Mouse (Mus musculus): ENCODE measurements around the gene Thop1.
A peak's percentile ranks its signal among the peaks of the same experiment; 100 is the strongest.
"Not testable (repeated sequence)": the region's sequence is repeated elsewhere in the genome, so short reads cannot be mapped to it uniquely, and the experiment has no call there.

The Thop1 gene

DNA sequence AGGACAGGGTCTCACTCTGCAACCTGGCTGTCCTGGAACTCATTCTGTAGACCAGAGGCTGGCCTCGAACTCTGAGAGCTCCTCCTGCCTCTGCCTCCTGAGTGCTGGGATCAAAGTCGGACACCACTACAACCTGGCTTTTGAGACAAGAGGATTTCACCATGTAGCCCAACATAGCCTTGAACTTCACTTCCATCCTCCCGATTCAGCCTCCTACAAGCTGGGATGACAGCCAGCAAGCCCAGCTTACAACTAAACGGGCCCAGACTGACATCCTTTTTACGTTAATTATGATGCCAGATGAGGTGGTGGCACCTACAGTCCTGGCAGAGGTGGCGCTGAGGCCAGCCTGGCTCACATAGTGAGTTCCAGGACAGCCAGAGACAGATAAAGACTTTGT, 10.9 kb upstream of the Thop1 start:
- DNase-seq: no peak

DNA sequence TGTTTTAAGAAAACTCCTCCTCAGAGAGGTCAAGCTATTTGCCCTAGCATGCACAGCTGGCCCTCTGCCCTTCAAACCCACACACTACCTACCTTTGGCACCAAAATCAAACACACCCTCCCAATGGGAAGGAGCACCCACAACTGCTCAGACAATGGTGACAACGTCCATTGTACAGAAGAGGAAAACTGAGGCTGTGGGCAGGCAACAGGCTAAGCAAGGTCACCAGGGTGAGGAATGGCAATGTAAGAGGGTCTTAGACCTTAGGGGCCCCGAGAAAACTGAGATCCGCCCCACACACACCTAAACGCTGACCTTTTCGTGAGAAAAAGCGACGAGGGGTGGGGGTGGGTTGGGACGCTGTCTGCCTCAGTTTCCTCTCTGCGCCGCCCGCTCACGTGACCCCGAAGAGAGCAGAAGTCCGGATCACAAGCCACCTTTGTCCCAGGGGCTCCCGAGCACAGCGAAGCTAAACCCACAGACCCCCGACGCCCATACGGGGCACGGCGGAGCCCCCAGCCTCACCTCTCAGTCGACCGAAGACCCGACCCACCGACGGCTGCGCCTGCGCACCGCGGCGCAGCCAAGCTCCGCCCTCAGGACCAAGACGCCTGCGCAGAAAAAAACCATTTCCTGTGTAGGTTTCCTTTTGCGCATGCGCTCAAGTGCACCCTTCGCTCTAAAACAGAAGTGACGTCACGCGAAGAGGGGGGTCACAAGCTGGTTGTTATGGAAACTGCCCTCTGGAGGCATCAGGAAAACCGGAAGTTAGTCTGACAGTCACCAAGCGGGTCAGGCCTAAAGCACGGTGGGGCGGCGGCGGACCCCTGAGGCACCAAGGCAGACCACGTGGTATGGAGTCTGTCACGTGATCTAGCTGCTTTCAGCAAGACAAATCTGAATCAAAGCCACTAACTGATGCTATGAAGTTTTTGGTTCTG, 10.0 kb upstream of the Thop1 start, which contains the start of gene Sgta:
Gene Sgta (minus strand): TSS at position 579 of the 941 bp plus-strand sequence.
- DNase-seq: peak; percentile 100

DNA sequence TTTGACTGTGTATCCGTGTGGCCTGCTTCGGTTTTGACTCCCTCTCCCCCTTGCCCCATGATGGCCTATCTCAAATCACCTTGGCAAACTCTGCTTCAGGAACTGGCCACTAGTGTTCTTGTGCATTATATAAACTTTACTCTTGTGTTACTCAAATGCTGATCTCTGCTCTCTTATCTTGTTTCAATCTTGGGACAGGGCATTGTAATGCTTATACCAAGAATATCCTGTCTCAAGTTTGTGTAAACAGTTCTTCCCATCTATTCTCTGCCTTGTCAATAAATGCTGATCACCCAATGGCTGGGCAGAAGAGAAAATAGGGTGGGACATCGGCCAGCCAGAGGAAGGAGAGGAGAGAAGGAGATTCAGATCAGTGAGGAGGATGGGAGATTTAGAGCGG, 7.1 kb upstream of the Thop1 start:
- DNase-seq: no peak

DNA sequence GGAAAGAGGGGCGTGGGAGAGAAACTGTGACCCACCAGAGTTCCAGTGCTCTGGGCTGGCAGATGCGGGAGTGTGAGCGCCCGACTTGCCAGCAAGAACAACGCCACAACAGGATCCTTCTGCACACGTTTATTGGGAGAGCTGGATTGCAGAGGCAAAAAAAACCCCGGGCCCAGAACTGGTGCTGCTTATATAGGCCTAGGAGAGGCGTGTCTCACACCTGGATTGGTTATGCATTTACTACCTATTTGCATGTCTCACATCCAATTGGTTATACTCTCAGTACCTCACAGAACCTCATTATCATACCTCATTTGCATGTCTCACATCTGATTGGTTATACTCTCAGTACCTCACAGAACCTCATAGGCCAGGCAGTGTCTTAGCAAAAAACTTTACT, 5.3 kb upstream of the Thop1 start:
- not testable (repeated sequence) for DNase-seq

DNA sequence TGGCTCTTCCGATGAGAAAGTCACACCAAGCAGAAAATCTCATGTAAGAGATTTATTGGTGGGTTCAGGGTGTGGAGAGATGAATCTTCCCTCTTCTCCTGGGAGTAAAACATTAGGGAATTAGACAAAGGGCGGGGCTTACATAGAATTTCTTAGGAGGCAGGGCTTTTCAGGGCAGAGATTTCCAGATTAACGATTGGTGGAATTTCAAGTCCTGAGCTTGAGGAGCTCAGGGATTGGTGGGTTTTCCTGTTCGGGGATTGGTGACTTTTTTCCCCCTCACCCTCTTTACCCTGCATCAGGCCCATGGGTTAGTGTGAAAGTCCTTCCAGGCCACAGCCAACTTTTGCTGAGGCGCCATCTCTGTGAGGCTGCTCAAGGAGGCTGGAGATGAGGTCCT, 1.1 kb upstream of the Thop1 start:
- DNase-seq: no peak

DNA sequence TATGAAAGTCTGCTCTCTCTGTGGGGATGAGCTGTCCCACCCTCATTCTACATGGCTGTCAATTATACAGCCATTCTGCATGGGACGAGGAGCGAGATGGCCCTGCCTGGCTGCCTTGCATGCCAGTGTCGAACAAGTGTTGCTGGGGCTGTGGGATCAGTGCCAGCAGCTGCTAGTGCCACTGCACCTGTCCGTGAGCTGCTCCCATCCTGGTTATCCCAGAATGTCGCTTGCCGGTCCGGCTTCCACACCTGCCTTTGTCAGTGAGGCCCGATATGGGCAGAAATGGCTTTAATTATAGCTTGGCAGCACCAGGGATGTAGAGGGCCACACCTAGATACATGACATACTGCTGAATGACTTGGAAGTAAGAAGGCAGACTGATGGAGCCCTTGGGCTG, 2.5 kb downstream of the Thop1 start:
- DNase-seq: no peak

DNA sequence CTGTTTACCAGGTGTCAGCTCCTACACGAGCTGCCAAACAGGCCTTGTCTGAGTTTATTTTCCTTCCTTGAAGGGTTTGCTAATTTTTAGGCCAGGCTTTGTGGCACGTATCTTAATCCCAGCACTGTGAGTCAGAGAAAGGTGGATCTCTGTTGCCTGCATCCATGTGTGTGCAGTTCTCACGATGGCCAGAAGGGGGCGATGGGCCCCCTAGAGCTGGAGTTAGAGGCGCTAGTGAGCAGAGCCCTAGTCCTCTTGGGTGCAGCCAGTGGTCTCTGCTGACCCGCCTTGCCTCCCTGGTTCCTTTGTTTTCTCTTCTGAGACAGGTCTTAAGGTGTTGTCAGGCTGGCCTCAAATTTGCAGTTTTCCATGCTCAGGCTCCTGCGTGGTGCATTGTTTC, 3.6 kb downstream of the Thop1 start:
- no peak for DNase-seq

DNA sequence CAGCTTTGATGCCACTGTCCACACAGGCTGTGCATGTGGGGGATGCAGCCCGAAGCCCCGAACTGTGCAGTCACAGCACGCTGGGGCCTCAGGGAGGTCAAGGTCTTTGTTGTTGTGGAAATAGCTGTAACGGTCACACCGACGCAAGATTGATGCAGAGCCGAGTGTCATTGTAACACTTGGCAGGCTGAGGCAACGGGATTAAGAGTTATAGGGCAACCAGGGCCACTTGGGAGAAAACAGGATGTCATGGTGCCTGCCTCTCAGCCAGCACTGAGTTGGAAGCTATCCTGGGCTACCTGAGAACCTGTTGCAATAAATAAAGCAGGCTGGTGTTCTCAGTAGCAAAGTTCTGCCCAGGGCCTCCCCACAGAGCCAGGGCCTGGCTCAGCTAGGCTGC, 5.9 kb downstream of the Thop1 start:
- DNase-seq: no peak

DNA sequence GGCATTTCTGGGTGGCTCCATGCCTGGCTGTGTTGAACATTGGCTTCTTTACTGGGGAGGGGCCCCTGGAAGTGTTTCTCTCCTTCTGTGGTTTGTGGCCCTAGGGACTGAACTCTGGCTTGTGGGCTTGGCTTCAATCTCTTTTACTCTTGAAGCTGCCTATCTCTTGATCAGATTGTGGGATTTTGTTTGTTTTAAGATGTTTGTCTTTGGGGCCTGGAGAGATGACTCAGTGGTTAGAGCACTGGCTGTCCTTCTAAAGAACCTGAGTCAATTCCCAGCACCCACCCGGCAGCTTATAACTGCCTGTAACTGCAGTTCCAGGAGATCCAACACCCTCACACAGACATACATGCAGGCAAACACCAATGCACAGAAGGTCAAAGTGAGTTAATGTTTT, 6.5 kb downstream of the Thop1 start:
- DNase-seq: no peak

DNA sequence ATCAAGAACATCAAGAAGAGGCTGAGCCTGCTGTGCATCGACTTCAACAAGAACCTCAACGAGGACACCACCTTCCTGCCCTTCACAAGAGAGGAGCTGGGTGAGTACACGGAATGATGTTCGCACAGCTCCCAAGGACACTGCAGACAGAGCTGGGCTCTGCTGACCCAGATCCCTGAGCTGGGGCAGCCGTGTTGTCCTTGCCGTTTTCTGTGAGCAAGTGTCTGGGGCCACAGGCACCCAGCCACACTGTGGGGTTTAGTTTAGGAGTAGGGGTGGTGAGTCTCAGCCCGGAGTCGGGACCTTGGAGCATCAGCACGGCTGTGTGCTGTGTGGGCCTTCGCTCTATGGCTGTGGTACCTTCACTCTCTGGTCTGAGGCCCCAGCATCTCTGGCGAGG, 8.1 kb downstream of the Thop1 start:
- no peak for DNase-seq

DNA sequence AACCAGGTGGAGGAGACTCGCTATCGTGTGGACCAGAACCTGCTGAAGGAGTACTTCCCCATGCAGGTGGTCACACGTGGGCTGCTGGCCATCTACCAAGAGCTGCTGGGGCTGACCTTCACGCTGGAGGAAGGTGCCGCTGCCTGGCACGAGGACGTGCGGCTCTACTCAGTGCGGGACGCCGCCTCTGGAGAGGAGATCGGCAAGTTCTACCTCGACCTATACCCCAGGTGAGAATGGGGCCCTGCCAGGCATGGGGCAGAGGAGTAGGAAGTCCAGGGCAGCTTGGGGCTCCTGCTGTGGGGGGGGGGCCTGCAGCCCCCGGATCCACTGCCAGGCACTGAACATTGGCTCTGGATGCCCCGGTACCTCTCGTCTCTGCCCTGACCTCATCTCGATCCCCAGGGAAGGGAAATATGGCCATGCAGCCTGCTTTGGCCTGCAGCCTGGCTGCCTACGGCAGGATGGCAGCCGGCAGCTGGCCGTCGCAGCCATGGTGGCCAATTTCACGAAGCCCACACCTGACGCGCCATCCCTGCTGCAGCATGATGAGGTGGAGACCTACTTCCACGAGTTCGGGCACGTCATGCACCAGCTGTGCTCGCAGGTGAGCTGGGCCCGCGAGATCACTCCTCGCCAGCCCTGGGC, 10.3 kb downstream of the Thop1 start:
- no peak for DNase-seq

DNA sequence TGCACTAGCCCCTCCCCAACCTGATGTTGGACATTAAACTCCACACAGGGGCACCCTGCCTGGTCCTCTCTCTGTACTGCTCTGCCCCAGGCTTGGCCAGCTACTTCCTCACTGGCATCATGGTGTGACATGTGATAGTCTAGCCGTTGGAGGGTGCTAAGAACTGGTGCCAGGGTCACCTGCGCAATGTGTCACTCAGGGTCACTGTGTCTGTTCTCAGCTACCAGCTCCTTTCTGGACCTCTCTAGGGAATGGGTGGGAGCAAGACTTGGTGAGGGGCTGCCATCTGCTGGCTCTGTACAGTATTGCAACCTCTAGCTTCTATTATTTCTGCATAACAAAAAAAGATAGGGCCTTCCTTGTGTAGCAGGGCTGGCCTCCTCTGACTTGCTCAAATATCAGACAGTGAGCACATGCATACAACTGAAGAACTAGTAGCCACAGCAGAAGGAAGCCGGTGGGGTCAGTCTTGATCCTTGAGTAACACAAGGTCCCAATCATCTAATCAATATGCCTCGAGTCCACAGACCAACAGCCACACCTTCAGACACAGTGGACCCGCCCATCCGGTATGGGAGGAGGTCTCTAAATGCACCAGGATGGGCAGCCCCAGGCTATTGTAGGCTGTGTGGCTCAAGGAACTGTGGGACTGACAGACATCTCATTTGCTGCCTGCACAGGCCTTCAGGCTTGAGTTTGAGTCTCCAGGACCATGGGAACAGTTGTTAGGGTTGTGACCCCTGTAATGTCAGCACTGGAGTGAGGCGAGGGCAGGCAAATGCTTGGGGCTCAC, 12.5 kb downstream of the Thop1 start:
- peak; percentile 83 for DNase-seq

DNA sequence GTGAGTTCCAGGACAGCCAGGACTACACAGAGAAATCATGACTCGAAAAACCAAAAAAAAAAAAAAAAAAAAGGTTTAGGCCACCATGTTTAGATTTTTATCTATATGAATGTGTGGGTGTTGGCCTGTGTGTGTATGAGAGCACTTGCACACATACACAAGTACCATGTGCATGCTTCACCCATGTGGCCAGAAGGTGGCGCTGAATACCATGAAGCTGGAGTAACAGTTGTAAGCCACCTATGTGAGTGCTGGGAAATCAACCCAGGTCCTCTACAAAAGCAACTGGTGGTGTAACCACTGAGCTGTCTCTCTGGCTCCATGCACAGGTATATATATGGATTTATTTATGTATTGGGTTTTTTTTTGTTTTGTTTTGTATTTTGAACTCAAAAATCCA, 17.2 kb downstream of the Thop1 start:
- peak; percentile 23 for DNase-seq

DNA sequence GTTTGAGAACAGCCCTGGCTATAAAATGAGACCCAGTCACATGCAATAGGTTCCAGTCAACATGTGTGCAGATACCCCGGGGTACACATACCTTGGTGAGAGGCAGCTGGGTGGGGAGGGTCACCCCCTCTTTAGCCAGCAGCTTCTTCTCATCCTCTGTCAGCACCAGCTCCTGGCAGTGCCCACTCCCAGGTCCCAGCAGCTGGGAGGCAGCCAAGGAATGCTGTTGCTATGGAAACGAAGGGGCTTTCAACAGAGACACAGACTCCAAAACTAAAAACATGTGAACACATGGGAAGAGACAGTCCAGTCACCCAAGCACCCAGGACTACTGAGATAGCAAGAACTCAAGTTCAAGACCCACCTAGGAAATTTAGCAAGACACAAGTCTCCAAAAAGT, 19.4 kb downstream of the Thop1 start:
- DNase-seq: no peak

DNA sequence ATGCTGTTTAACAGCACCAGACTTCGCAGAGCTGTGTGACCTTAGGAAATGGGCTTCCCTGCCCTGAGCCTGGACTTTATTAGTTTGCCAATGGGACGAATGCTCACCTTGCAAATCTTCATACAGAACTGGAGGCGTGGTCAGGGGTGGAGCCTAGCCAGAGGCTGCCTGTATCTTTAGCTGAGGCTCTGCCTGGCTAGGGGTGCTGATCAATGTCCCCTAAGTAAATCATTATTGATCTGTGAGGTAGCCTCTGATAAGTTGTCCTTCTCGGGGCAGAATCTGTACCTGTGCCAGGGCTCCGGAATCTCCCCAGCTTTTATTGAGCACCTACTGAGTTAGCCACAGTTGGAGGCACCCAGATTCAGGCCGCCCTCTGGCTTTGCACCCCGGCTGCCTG, 20.8 kb downstream of the Thop1 start:
- DNase-seq: no peak

DNA sequence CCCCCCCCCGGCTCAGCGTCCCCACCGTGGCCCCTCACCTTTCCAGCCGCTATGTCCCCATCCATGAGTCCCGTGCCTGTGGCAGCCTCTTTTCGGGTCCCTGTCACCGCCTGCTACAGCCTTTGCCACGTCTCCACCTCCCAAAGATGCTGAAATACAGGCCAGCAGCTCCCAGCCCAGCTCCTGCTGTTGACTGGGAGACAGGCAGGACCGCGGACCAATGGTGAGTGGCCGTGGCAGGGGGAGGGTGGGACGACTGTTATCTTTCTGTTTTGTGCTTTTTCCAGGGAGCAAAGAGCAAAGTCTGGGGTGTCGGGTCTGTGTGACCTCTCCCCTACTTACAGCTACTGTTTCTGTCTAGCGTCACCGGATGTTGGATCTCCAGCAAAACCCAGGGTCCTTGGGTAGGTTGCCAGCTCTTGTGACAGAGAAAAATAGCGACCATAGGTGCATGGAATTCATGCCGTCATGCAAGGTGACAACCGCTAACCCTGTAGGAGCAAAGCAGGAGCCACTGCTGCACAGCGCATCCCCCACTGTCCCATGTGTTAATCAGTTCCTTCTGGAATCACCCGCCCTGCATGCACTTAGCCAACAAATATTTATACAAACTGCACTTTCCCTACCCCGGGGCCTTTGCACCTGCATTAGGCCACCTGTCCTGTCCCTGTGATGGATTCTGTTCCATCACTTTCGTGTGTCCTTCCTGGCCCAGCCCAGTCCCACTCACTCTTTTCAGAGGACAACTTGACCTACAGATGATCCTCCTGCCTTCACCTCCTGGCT, 22.8 kb downstream of the Thop1 start:
- DNase-seq: peak; percentile 79

DNA sequence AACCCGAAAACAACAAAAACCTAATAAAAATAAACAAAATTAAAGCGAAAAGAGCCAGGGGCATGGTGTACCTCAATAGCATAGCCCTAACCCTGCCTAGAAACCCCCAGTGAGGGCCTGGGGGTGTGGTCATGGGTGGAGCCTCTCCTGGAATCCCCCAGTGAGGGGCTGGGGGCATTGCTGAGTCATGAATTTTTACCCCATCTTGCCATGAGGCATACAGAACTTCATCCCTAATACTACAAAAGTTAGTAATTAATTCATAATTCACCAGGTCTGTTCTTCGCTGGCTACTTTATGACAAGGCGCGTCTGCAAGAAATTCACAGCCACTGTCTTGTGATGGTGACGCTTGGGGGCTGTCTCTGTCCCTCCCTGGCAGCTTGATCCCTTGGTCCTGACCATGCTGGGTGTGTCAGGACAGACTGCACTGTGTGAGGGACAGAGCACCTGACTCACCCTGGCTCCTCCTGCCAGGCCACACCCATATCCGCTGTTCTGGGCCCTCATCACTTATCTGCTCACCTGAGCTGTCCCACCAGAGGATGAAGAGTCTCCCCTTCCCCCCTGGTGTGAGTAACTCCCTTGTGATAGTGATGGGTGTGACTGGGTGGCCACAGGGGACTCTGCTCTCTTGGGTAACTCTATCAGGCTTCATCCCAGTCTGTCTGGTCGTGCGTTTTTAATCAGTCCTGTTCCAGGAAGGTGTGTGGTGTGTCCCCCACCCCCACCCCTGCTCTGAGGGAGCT, 25.3 kb downstream of the Thop1 start:
- DNase-seq: no peak

DNA sequence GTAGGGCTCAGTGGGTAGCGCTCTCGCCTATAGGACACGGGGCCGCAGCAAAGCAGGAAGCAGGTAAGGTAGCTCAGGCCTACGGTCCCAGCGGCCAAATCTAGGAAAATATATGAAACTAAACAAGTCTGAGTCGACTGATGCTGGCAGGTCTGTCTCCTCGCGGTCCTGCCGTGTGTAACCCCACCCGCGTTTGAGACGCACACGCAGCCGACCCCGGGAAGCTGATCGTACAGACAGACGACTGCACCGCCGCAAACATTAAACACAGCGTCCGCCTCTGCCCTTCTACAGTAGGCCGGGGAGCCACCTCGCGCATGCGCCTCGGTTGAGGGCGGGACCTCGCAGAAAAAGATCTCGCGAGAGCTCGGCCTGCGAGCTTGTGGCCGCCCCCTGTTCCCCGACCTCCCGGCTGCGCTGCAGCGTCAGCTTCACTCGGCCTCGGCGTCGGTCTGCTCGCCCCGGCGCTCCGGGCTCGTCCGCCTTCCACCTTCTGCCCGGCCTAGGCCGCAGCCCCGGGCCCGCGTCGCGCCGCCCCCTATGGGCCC, 35.8 kb downstream of the Thop1 start, which contains the start of gene Map2k2:
Gene Map2k2 (plus strand): TSS at position 351 of the 548 bp plus-strand sequence.
- DNase-seq: peak; percentile 96

DNA sequence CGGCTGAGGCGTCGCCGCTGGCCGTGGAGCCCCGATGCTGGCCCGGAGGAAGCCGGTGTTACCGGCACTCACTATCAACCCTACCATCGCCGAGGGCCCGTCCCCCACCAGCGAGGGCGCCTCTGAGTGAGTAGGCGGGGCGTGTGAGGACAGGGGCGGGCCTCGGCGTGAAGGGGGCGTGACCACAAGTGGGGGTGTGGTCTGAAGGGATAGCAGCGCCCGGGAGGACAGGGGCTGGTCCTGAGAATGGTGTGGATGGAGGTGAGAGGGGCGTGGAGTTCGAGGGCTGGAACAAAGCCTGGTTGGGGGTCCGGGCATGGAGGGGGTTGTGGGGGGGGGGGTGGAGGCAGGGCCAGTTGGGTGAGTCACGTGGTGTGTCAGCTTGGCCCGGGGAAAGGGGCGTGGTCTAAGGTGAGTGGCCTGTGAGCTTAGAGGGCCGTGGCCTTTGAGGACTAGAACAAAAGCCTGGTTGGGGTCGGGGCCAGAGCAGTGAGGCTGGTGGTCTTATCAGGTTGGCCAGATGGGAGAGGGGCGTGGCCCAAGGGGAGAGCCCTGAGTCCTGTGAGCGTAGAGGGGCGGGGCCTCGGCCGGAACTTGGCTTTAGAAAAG, 36.4 kb downstream of the Thop1 start:
- peak; percentile 90 for DNase-seq

DNA sequence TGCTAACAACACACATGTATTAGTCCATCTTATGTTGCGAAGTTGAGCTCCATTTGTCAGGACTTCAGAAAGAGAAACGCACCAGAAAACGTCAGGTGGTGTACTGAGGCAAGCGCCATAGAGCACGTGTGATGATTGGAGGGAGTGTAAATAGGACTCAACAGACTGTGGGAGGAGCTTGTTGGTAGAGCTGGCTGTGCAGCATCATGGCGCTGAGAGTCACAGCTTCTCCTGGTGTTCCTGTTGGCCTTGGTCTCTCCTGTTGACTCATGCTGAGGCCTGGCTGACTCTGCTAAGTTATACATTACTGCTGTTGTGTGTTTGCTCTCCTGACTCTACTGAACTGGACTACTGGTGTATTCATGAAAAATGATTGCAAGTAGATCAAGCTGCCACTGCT, 43.1 kb downstream of the Thop1 start:
- DNase-seq: no peak

DNA sequence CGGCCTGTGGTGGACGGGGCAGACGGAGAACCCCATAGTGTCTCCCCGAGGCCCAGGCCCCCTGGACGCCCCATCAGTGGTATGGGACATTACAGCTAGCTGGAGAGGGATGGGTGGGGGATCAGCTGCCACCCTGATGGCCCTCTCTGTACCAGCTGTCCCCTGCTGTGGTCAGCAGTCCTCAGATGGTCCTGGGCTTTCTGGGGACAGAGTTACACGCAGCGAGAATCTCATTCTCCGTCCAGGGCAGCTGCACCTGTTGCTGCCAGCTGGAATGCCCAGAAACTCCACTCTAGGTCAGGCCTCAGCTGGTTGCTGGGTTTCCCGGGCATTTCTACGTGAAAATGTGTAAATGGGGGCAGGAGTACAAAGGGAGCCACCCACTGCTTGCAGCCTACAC, 49.8 kb downstream of the Thop1 start:
- DNase-seq: no peak

Measured in kidney, adult 18-20 months (tissue).